Mouse (Mus musculus): ENCODE data around the gene Sgms2. TPM values are rescaled to one million over a fixed set of nuclear protein-coding genes. Genes with fewer than 3 reads are reported as not detected.
"Not testable (repeated sequence)": the region's sequence is repeated elsewhere in the genome, so short reads cannot be mapped to it uniquely, and the experiment has no call there.

Gene Sgms2
- polyA plus RNA-seq, 1 experiment from 2014 or later, result 39.1 TPM

DNA sequence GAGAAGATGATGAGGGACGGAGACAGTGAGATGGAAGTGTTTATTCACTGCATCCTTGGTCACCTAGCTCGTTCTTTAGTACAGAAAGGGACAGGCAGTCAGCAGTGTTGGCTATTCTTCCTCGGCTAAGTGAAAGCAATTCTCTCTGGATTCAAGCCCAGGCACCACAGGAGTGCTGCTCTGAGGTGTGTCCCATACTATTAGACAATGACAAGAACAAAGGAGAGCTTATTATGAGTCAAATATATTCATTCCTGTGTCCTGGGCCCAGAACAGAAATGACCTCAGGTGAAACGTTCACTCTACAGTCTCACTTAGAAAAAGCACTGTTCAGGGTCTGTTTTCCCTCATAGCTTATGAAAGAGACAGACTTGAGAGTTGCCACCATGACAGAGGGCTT, 151.9 kb downstream of the Sgms2 start:
- peaks cover 5% of the 10 kb centered on the region; the same call in 1 of the 2 replicates for H3K36me3 ChIP-seq (ENCODE audit: control insufficient read depth, insufficient read depth)
- WGBS, result 77% methylated on average over 4 of the region's 4 CpGs
- H3K27ac ChIP-seq (ENCODE audit: low read depth, low read length), result no peak overlapping the region

DNA sequence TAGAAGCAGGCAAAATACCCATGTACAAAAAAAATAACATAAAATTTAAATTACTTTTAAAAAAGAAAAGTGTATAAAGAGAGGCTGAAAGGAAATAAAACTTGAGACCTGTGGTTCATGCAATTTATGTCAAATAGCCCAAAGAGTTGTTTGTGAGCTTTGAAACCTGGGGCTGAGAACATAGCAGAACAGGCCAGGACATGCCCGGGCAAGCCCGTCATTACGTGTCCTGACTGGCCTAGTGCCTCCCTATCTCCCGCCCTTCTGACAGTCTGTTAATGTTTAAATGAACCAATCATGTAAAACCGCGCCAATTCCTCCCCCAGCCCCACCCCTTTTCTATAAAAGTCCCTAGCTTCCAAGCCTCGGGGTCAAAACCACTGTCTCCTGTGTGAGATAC, 153.5 kb downstream of the Sgms2 start:
- H3K4me1 ChIP-seq (replicated peaks; ENCODE audit: control insufficient read depth, insufficient read depth, low read length); H3K9me3 ChIP-seq (ENCODE audit: control insufficient read depth); H3K9ac ChIP-seq (ENCODE audit: low read depth, low read length); ATAC-seq; H3K36me3 ChIP-seq (ENCODE audit: control insufficient read depth, insufficient read depth); H3K4me3 ChIP-seq (ENCODE audit: low read depth, low read length); H3K27ac ChIP-seq (ENCODE audit: low read depth, low read length); H3K27me3 ChIP-seq (replicated peaks; ENCODE audit: control insufficient read depth, insufficient read depth, low read length); H3K4me2 ChIP-seq (replicated peaks; ENCODE audit: low read depth): not testable (repeated sequence)
- 77% methylated on average over 7 of the region's 7 CpGs for WGBS

More for the DNA sequence above, 151.9 kb downstream of the Sgms2 start:
- no peaks in the 10 kb centered on the region for H3K9me3 ChIP-seq (ENCODE audit: control insufficient read depth)
- H3K9ac ChIP-seq (ENCODE audit: low read depth, low read length), result no peak overlapping the region
- no peak for TF ChIP-seq CTCF (IDR thresholded peaks at IDR 0.05; ENCODE audit: low read depth)
- H3K4me2 ChIP-seq (replicated peaks; ENCODE audit: low read depth), result no peak overlapping the region
- no peaks in the 10 kb centered on the region for H3K27me3 ChIP-seq (replicated peaks; ENCODE audit: control insufficient read depth, insufficient read depth, low read length)
- H3K4me1 ChIP-seq (replicated peaks; ENCODE audit: control insufficient read depth, insufficient read depth, low read length), result peaks cover 2% of the 10 kb centered on the region; the same call in 1 of the 2 replicates
- ATAC-seq, result no peak
- no peak overlapping the region for H3K4me3 ChIP-seq (ENCODE audit: low read depth, low read length)

DNA sequence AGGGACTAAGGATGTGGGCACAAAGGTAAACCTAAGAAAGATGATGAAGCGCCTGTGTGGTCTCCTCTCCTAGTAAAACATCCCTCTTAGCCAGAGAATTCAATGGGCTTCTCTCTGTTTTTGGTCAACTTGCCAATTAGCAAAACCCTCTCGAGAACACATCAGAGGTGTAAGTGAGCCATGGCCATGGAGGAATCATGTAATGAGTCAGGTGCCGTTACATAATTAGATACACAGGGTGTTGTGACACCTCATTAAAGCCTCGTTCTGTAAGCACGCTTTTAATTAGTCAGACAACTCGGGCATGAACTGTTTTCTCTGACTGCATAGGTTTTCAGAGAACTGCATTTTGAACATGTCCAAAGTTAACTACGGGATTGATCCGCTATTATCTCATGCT, 154.6 kb downstream of the Sgms2 start:
- Histone ChIP-seq H3K27me3 (replicated peaks; ENCODE audit: control insufficient read depth, insufficient read depth, low read length) (no peaks in the 10 kb centered on the region), H3K4me1 (replicated peaks; ENCODE audit: control insufficient read depth, insufficient read depth, low read length) (no peaks in the 10 kb centered on the region; the same call in 1 of the 2 replicates), H3K36me3 (ENCODE audit: control insufficient read depth, insufficient read depth) (peaks cover 5% of the 10 kb centered on the region; the same call in 1 of the 2 replicates), H3K9me3 (ENCODE audit: control insufficient read depth) (no peaks in the 10 kb centered on the region), H3K4me3 (ENCODE audit: low read depth, low read length) (no peak overlapping the region), H3K9ac (ENCODE audit: low read depth, low read length) (no peak overlapping the region), H3K4me2 (replicated peaks; ENCODE audit: low read depth) (no peak overlapping the region), H3K27ac (ENCODE audit: low read depth, low read length) (no peak overlapping the region)
- WGBS, result 76% methylated on average over 8 of the region's 8 CpGs
- ATAC-seq, result no peak
- no peak for TF ChIP-seq CTCF (IDR thresholded peaks at IDR 0.05; ENCODE audit: low read depth)

DNA sequence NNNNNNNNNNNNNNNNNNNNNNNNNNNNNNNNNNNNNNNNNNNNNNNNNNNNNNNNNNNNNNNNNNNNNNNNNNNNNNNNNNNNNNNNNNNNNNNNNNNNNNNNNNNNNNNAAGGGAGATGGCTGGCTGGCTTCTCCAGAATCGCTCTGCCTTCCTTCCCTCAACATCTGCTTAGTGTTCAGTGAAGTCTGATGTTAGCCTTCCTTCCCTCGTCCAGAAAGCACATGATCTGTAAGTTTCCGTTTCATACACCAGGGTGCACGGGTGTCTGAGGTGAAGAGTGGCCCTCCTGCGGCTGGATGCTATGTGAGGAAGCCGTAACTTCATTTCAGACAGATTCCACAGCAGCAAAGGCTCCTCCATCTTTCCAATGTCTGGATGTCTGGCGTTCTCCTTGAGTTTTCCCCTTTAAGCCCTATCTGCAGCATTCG, 156.1 kb downstream of the Sgms2 start:
- Histone ChIP-seq H3K9me3 (ENCODE audit: control insufficient read depth) (no peaks in the 10 kb centered on the region), H3K4me1 (replicated peaks; ENCODE audit: control insufficient read depth, insufficient read depth, low read length) (no peaks in the 10 kb centered on the region; the same call in 1 of the 2 replicates), H3K36me3 (ENCODE audit: control insufficient read depth, insufficient read depth) (peaks cover 5% of the 10 kb centered on the region; the same call in 1 of the 2 replicates), H3K4me2 (replicated peaks; ENCODE audit: low read depth) (peak overlapping the region; percentile 53), H3K4me3 (ENCODE audit: low read depth, low read length) (no peak overlapping the region), H3K9ac (ENCODE audit: low read depth, low read length) (no peak overlapping the region), H3K27ac (ENCODE audit: low read depth, low read length) (no peak overlapping the region), H3K27me3 (replicated peaks; ENCODE audit: control insufficient read depth, insufficient read depth, low read length) (no peaks in the 10 kb centered on the region)
- 43% methylated on average over 8 of the region's 8 CpGs for WGBS
- TF ChIP-seq CTCF (IDR thresholded peaks at IDR 0.05; ENCODE audit: low read depth), result no peak
- ATAC-seq, result peak; percentile 27; the same call in 1 of the 2 replicates

DNA sequence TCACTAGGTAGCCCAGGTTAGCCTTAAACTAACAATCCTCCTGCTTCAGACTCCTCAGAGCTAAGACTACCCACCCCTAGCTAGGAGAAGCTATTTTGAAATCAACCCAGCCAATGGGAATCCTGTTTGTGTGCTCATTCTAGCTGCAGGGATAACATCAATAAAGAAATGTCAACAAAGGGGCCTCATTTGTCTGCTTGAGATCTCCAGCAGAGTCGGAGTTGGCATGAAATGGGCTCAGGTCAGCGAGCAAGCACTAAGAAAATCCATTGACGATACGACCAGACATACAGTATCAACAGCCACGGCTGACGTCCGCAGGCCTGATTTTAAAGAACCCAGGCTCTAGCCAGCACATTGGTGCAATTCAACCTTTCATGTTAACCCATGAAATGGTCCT, 164.0 kb downstream of the Sgms2 start:
- no peak overlapping the region for H3K4me2 ChIP-seq (replicated peaks; ENCODE audit: low read depth)
- no peak for ATAC-seq
- no peak for TF ChIP-seq CTCF (IDR thresholded peaks at IDR 0.05; ENCODE audit: low read depth)
- H3K9ac ChIP-seq (ENCODE audit: low read depth, low read length), result no peak overlapping the region
- no peaks in the 10 kb centered on the region for H3K9me3 ChIP-seq (ENCODE audit: control insufficient read depth)
- 50% methylated on average over 7 of the region's 7 CpGs for WGBS
- no peak overlapping the region for H3K27ac ChIP-seq (ENCODE audit: low read depth, low read length)
- H3K36me3 ChIP-seq (ENCODE audit: control insufficient read depth, insufficient read depth), result peaks cover 21% of the 10 kb centered on the region
- no peak overlapping the region for H3K4me3 ChIP-seq (ENCODE audit: low read depth, low read length)
- no peaks in the 10 kb centered on the region for H3K27me3 ChIP-seq (replicated peaks; ENCODE audit: control insufficient read depth, insufficient read depth, low read length)
- H3K4me1 ChIP-seq (replicated peaks; ENCODE audit: control insufficient read depth, insufficient read depth, low read length), result no peaks in the 10 kb centered on the region

DNA sequence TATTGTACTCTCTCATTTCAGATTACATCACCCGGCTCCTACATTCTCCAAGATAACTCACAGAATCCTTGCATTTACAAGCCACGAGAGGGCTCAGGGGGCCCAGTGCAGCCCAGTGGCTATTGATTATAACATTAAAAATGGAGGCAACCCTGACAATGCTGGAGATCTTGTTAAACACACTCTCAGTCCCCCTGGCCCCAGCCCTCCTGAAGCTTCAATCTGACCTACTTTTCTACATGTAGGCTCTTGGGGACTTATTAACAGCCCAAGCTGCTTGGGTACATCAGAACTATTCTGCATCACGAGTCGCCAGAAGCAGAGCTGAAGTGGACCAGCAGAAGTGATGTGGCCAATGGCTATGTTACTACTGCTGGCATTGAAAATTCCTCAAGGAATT, 164.6 kb downstream of the Sgms2 start:
- Histone ChIP-seq H3K27ac (ENCODE audit: low read depth, low read length) (no peak overlapping the region), H3K9ac (ENCODE audit: low read depth, low read length) (no peak overlapping the region), H3K4me1 (replicated peaks; ENCODE audit: control insufficient read depth, insufficient read depth, low read length) (no peaks in the 10 kb centered on the region), H3K27me3 (replicated peaks; ENCODE audit: control insufficient read depth, insufficient read depth, low read length) (no peaks in the 10 kb centered on the region), H3K9me3 (ENCODE audit: control insufficient read depth) (no peaks in the 10 kb centered on the region), H3K36me3 (ENCODE audit: control insufficient read depth, insufficient read depth) (peaks cover 21% of the 10 kb centered on the region), H3K4me2 (replicated peaks; ENCODE audit: low read depth) (no peak overlapping the region), H3K4me3 (ENCODE audit: low read depth, low read length) (no peak overlapping the region)
- ATAC-seq, result no peak
- 85% methylated on average over 4 of the region's 4 CpGs for whole genome bisulfite sequencing
- TF ChIP-seq CTCF (IDR thresholded peaks at IDR 0.05; ENCODE audit: low read depth), result no peak

All from intestine, postnatal 0 days (tissue).